Mouse (Mus musculus): ENCODE results near the gene Socs4. TPM values are rescaled to one million over a fixed set of nuclear protein-coding genes. Genes with fewer than 3 reads are reported as not detected.

Socs4 gene
- 3.3 TPM for polyA plus RNA-seq (2017; shearing (Covaris generic))

GRCm38 (mm10) chr14:47276637-47277393 lies at the start of gene Socs4, which contains the start of gene Wdhd1:
TSS of gene Socs4 (plus strand) at chr14:47276931.
TSS of gene Wdhd1 (minus strand) at chr14:47276857.

GRCm38 (mm10) chr14:47297785-47298407 lies 21.2 kb downstream of the Socs4 start, which contains the start of gene Mapk1ip1l:
TSS of gene Mapk1ip1l (plus strand) at chr14:47298266.

Other genes with a start within 250 kb of the Socs4 start
- gene Gch1, start 87.5 kb upstream of the Socs4 start, polyA plus RNA-seq (2017; shearing (Covaris generic)), result 3.5 TPM
- 15.7 TPM for gene Wdhd1, start 74 bp upstream of the Socs4 start, polyA plus RNA-seq (2017; shearing (Covaris generic))
- 67.0 TPM for gene Mapk1ip1l, start 21.3 kb downstream of the Socs4 start, polyA plus RNA-seq (2017; shearing (Covaris generic))
- gene Lgals3, start 90.8 kb downstream of the Socs4 start, polyA plus RNA-seq (2017; shearing (Covaris generic)), result 14.6 TPM
- 13.5 TPM for gene Dlgap5, start 141.5 kb downstream of the Socs4 start, polyA plus RNA-seq (2017; shearing (Covaris generic))
- gene Fbxo34, start 173.5 kb downstream of the Socs4 start, polyA plus RNA-seq (2017; shearing (Covaris generic)), result 15.8 TPM

Data from CD4-positive, CD25-positive, alpha-beta regulatory T cell, adult 9 weeks (primary cell).